Mouse (Mus musculus): ENCODE measurements around the gene Amtn. TPM values are rescaled to one million over a fixed set of nuclear protein-coding genes. Genes with fewer than 3 reads are reported as not detected.
A peak's percentile ranks its signal among the peaks of the same experiment; 100 is the strongest.
"Not testable (repeated sequence)": the region's sequence is repeated elsewhere in the genome, so short reads cannot be mapped to it uniquely, and the experiment has no call there.

Gene Amtn
- polyA plus RNA-seq, 1 experiment from 2014 or later, result not detected

- H3K27ac ChIP-seq (ENCODE audit: low read depth, low read length), result no peak overlapping the region
- no peak overlapping the region for H3K9ac ChIP-seq (ENCODE audit: low read length)
- H3K4me1 ChIP-seq (ENCODE audit: control insufficient read depth, insufficient read depth, low read length), result no peaks in the 10 kb centered on the region
- no peak overlapping the region for H3K4me3 ChIP-seq (ENCODE audit: low read depth, low read length)
- ATAC-seq (peak; percentile 53), DNase-seq (ENCODE audit: low spot score) (peak; percentile 37)
- no peaks in the 10 kb centered on the region for H3K27me3 ChIP-seq (replicated peaks; ENCODE audit: control insufficient read depth, insufficient read depth, low read length)
- H3K9me3 ChIP-seq (replicated peaks; ENCODE audit: control insufficient read depth, low read length), result no peaks in the 10 kb centered on the region
- H3K36me3 ChIP-seq (ENCODE audit: control insufficient read depth, insufficient read depth, low read length), result no peaks in the 10 kb centered on the region
- WGBS, result 55% methylated on average over 3 of the region's 3 CpGs
- no peak overlapping the region for H3K4me2 ChIP-seq (ENCODE audit: low read length)
Observed at GRCm38 (mm10) chr5:88401464-88401863, 25.6 kb downstream of the Amtn start.

- Histone ChIP-seq H3K36me3 (ENCODE audit: control insufficient read depth, insufficient read depth, low read length) (no peaks in the 10 kb centered on the region), H3K4me1 (ENCODE audit: control insufficient read depth, insufficient read depth, low read length) (no peaks in the 10 kb centered on the region), H3K27ac (ENCODE audit: low read depth, low read length) (no peak overlapping the region), H3K4me3 (ENCODE audit: low read depth, low read length) (no peak overlapping the region), H3K4me2 (ENCODE audit: low read length) (no peak overlapping the region), H3K9ac (ENCODE audit: low read length) (no peak overlapping the region), H3K9me3 (replicated peaks; ENCODE audit: control insufficient read depth, low read length) (no peaks in the 10 kb centered on the region), H3K27me3 (replicated peaks; ENCODE audit: control insufficient read depth, insufficient read depth, low read length) (no peaks in the 10 kb centered on the region)
- 92% methylated on average over 8 of the region's 8 CpGs for WGBS
- DNase-seq (ENCODE audit: low spot score) (no peak), ATAC-seq (no peak)
Observed at GRCm38 (mm10) chr5:88420319-88421065, 44.6 kb downstream of the Amtn start.

GRCm38 (mm10) chr5:88424892-88425291 lies 49.0 kb downstream of the Amtn start:
- not testable (repeated sequence) for H3K9ac ChIP-seq (ENCODE audit: low read length); H3K9me3 ChIP-seq (replicated peaks; ENCODE audit: control insufficient read depth, low read length); H3K4me2 ChIP-seq (ENCODE audit: low read length); H3K4me1 ChIP-seq (ENCODE audit: control insufficient read depth, insufficient read depth, low read length); DNase-seq (ENCODE audit: low spot score); H3K27me3 ChIP-seq (replicated peaks; ENCODE audit: control insufficient read depth, insufficient read depth, low read length); ATAC-seq; H3K36me3 ChIP-seq (ENCODE audit: control insufficient read depth, insufficient read depth, low read length); H3K4me3 ChIP-seq (ENCODE audit: low read depth, low read length); H3K27ac ChIP-seq (ENCODE audit: low read depth, low read length)
- WGBS, result 79% methylated on average over 2 of the region's 2 CpGs

GRCm38 (mm10) chr5:88426753-88427152 lies 50.8 kb downstream of the Amtn start:
- H3K36me3 ChIP-seq (ENCODE audit: control insufficient read depth, insufficient read depth, low read length), result no peaks in the 10 kb centered on the region
- no peak overlapping the region for H3K4me2 ChIP-seq (ENCODE audit: low read length)
- peak; percentile 48; the same call in 1 of the 2 replicates for ATAC-seq
- no peak overlapping the region for H3K4me3 ChIP-seq (ENCODE audit: low read depth, low read length)
- no peaks in the 10 kb centered on the region for H3K27me3 ChIP-seq (replicated peaks; ENCODE audit: control insufficient read depth, insufficient read depth, low read length)
- WGBS, result 12% methylated on average over 1 of the region's 1 CpGs
- no peak overlapping the region for H3K27ac ChIP-seq (ENCODE audit: low read depth, low read length)
- DNase-seq (ENCODE audit: low spot score), result peak; percentile 65
- no peaks in the 10 kb centered on the region for H3K4me1 ChIP-seq (ENCODE audit: control insufficient read depth, insufficient read depth, low read length)
- no peak overlapping the region for H3K9ac ChIP-seq (ENCODE audit: low read length)
- no peaks in the 10 kb centered on the region for H3K9me3 ChIP-seq (replicated peaks; ENCODE audit: control insufficient read depth, low read length)

Other genes starting within 250 kb of the Amtn start
- gene Gm11115, start 222.0 kb upstream of the Amtn start, polyA plus RNA-seq (2014; fragmentation: Nextera tagmentation; extraction: Ambion mirVana), result not detected in 2 replicates
- gene Gm7714, start 107.2 kb upstream of the Amtn start, polyA plus RNA-seq (2014; fragmentation: Nextera tagmentation; extraction: Ambion mirVana), result not detected in 2 replicates
- not detected in 2 replicates for gene Prol1, start 58.8 kb upstream of the Amtn start, polyA plus RNA-seq (2014; fragmentation: Nextera tagmentation; extraction: Ambion mirVana)
- gene Ambn, start 79.9 kb downstream of the Amtn start, polyA plus RNA-seq (2014; fragmentation: Nextera tagmentation; extraction: Ambion mirVana), result not detected in 2 replicates
- gene Enam, start 111.9 kb downstream of the Amtn start, polyA plus RNA-seq (2014; fragmentation: Nextera tagmentation; extraction: Ambion mirVana), result not detected in 2 replicates
- 0.17 TPM in 1 of 2 replicates, not detected in the other for gene Jchain, start 151.8 kb downstream of the Amtn start, polyA plus RNA-seq (2014; fragmentation: Nextera tagmentation; extraction: Ambion mirVana)
- gene Utp3, start 178.4 kb downstream of the Amtn start, polyA plus RNA-seq (2014; fragmentation: Nextera tagmentation; extraction: Ambion mirVana), result 32.8 and 46.5 TPM in 2 replicates
- 155 and 210 TPM in 2 replicates for gene Rufy3, start 188.9 kb downstream of the Amtn start, polyA plus RNA-seq (2014; fragmentation: Nextera tagmentation; extraction: Ambion mirVana)

Data from forebrain, embryonic 14.5 days (tissue).